Mouse (Mus musculus) layer of hippocampus, adult 8-10 months (tissue): ENCODE measurements around the gene Orm3. TPM values are rescaled to one million over a fixed set of nuclear protein-coding genes. Genes with fewer than 3 reads are reported as not detected.

Experiments used
- DNase-seq, 2 experiments: peaks; one replicate each; pipeline ENCODE4 v3.0.0; 2022; ENCODE audit warnings: low spot score in 2 of 2
- total RNA-seq, 4 experiments: library from RNA; stranded (reverse); gene quantifications; 2 replicates each; pipeline ENCODE4 v1.2.4; 2022

The Orm3 gene
- not detected for total RNA-seq

GRCm38 (mm10) chr4:63355877-63356665 lies at the start of gene Orm3:
Gene Orm3, plus strand, starts transcription at chr4:63356162.
- DNase-seq: no peak

DNA sequence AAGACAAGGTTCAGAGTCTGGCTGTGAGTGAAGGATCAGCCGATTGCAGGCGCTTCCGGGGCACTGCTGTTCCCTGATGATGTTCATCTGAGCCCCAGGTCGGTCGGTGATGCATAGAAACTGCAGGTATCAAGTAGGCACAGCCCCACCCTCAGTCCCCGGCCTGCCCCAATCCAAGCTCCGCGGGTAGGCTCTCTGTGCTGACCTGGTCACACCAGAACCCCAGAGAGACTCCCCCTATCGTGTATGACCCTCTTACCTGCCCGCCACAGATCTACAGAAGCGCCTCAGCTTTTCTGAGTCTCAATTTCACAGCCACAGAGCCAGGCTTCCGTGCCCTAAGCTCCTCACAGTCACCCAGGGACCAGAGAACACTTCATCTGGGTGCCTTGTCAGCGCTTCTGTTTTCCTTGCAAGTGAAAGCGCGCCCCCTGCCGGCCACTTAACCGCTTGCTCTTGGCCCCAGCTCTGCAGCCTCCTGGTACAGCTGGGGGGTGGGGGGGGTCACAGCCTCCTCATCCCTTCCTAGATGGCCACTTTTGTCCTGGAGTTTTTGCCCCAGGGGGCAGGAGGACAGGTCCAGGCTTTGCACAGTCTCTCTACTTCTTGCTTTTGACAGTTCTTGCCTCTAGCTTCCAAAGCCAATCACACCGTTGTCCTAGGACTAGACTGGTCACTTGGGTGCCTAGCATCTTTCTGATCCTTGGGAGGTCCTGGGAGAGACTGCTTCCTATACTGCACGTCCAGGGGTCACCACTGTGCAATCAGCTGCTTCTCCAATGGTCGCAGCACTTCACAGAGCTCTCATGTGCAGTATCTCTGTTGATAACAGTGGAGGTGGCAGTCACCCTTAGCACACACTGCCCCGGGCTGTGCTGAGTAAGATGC lies 48.5 kb upstream of the Orm3 start:
- DNase-seq: peak; percentile 67 to 91

DNA sequence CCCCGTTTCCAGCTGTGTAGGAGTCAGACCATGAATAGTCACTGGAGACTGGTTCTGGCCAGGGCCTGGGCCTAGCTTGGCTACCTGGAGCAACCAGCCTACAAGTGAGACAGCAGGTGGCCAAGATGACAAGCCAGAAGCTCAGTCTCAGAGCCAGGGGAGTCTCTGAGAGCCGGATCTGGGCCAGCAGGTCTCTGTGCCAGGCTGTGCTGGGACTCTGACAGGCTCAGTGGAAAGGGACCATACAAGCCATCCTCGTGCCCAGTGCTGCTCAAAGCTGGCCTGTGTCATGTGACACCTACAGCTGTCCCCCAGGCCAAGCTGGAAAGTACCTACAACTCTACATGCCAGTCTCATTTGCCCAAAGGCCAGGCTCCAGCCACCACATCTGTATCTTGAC lies 47.6 kb upstream of the Orm3 start:
- DNase-seq: no peak

GRCm38 (mm10) chr4:63310247-63310855 lies 45.6 kb upstream of the Orm3 start:
- no peak for DNase-seq

DNA sequence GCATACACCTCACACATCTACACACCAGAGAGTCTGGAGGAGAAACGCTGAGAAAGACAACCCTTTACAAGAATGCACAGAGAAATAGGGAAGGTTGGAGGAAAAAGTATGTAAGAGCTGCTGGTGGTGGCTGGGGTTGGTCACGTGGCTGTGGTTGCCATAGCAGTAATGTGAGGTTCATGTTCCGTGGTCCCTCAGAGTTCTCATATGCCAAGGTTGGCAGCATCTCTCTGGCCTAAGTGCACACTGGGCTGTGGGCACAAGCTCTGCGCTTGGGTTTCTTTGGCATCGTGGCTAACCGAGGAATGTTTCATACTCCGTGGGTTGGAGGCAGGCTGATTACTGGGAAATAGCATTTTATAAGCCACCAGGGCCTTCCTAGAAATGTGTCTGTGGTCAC lies 44.5 kb upstream of the Orm3 start:
- no peak for DNase-seq

DNA sequence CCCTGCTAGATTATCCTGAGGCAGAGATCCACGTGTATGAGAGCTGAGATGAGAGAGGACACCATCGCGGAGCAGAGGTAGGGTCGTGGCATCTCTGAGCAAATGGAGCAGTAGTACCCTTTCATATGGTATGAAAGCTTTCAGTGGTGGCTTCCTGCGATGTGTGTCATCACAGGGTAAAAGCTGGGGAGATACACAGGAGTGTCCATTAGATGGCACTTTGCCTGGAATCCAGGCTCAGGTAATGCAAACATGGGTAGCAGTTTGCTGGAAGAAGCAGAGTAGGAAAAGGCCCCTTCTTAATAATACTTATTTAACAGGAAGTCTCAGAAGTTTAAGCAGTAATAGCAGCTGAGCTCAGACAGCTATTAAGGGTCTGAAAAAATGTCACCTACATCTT lies 41.9 kb upstream of the Orm3 start:
- DNase-seq: no peak

DNA sequence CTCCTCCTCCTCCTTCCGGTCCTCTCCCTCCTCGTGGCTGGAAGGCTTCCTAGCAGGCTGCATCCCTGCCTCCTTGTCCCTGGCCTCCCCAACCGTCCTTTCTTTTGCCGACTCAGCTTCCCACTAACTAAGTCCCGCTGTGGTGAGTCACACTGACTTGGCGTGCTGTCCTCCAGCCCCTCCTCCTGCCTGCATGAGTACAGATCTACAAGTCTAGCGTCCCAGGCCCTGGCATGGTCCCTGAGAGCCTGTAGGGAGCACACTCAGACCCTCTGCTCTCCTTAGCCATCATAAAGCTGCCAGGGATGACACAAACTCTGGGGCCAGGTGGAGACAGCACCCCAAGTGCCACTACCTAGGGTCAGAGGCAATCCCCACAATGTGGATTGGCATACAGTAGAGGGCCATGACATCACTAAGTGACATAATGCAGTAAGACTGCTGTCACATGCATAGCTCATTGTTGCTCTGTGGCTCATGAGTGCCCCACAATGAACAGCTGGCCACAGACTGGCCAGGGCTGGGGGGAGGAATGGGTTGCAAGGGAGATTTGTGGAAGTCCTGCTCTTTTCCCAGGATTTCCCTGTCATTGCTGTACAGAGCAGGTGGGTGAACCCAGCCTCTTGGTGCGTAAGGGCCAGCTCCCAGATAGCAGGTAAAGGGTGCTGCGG lies 39.8 kb upstream of the Orm3 start:
- no peak for DNase-seq

DNA sequence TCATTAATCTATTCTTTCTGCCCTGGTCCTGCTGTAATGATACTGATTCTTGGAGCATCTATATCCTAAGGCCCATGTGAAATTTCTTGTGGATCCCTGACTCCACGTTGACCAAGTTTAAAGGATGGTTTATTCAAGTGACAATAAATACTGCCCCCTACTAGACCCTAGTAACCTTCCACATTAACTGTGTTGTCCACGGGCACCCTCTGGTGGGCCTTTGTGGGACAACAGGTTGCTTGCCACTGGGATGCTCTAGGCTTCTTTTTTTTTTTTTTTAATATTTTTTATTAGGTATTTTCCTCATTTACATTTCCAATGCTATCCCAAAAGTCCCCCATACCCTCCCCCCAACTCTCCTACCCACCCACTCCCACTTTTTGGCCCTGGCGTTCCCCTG lies 36.4 kb upstream of the Orm3 start:
- peak; percentile 15 to 56 for DNase-seq

- no peak for DNase-seq
Measured at GRCm38 (mm10) chr4:63323275-63323815, 32.6 kb upstream of the Orm3 start.

DNA sequence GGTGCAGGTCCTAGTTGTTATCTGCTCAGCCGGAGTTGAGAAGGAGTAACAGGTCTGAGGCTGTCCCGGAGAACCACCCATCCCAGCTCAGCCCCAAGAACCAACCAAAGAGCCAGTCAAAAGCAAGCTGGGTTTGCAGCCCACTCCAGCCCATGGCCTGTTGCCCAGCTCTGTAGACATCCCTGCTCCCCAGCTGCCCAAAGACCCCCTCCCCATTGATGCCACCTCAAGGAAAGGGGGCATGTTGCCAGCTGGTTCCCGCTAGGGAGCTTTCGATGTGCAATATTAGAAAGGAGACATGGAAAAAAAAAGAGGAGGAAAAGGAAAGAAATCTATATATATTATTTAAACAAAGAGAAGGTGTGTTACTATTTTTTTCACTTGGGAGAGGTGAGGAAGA lies 22.6 kb upstream of the Orm3 start:
- no peak for DNase-seq

- DNase-seq: peak in 1 of 2 experiments; percentile 9
Measured at GRCm38 (mm10) chr4:63338414-63339076, 17.4 kb upstream of the Orm3 start.

DNA sequence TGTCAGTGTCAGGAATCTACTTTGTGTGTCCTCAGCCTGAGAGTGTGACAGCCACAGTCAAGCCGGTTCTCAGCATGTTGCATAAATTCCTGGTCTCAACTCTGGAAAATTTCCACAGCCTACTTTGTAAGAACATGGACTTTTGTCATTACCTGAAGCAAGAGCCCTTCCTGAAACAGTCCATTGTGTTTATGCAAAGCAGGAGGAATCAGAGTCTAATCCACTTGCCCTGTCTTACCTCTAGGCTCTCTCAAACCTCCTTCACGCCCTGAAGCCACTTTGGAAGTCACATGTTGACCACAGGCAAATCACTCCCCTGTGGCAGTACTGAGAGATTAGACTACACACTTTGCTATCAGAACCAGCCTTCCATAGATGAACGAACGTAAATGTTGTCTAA lies 13.5 kb upstream of the Orm3 start:
- no peak for DNase-seq

- DNase-seq: no peak
Measured at GRCm38 (mm10) chr4:63343608-63344007, 12.4 kb upstream of the Orm3 start.

DNA sequence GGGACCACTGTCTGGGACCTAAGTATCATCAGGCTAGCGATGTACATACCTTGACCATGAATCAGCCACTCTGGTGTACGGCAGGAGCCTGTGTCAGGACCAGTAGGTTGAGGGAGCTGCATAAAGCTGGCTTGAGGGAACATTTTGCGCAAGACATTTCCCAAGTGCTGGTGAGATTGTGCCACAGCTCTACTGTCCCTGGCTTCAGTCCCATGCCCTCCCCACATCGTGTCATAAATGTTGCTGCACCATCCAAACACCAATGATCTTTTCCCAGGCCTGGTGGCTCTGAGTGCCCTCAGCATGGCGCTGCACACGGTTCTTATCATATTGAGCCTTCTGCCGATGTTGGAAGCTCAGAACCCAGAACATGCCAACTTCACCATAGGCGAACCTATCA lies 11.7 kb upstream of the Orm3 start, which contains the start of gene Orm1:
Gene Orm1, plus strand, starts transcription at position 266 of the 400 bp plus-strand sequence.
- DNase-seq: no peak

- DNase-seq: no peak
Measured at GRCm38 (mm10) chr4:63345261-63345660, 10.7 kb upstream of the Orm3 start.

DNA sequence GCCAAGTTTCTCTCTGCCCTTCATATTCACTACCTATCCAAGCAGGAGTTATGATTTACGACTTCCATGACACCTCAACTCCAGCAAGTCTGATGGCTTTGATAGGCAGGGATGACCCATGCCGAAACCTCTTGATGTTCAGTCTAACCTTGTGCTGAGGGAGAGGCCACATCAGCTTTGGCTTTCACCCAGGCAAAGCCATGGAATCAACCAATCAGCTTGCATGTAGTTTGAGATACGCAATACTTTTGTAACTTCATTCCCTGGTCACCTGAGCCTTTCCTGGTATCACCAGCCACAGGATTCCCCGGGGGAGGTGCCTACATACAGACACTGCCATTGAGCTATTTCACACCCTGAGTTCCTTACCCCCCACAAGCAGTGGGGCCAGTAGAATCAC lies 9.3 kb upstream of the Orm3 start:
- no peak for DNase-seq

DNA sequence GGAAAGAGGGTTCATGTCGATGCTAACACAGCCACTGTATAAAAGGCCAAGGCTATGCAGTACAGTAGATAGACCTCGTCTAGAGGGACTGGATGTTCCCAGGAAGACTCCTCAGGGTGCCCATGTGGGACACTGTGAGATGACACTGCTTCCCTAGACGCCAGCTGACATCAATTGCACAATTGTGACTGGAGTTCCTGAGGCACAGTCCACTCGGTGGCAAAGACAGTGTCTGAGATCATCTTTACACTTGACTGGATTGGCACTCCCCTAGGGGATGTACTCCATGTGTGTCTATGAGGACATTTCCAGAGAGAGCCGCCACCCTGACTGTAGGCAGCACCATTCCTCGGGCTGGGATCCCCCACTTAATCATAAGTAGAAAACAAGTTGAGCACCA lies 7.4 kb upstream of the Orm3 start:
- DNase-seq: no peak

- no peak for DNase-seq
Measured at GRCm38 (mm10) chr4:63356981-63357570, 1.1 kb downstream of the Orm3 start.

DNA sequence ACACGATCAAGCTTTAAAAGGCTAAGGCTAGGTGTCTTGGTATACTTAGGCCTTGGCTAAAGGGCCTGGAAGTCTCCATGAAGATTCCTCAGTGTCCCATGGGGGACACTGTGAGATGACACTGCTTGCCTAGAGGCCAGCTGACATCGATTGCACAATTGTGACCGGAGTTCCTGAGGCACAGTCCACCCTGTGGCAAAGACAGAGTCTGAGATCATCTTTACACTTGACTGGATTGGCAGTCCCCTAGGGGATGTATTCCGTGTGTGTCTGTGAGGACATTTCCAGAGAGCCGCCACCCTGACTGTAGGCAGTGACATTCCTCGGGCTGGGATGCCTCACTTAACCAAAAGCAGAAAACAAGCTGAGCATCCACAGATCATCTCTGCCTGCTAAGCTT lies 3.9 kb downstream of the Orm3 start:
- no peak for DNase-seq

- no peak for DNase-seq
Measured at GRCm38 (mm10) chr4:63362150-63362549, 6.2 kb downstream of the Orm3 start, which contains the start of gene Orm2. Gene Orm2, plus strand, starts transcription at chr4:63362449.
